Mouse (Mus musculus) c-Kit-positive CD71-negative TER-119-negative erythroid progenitor cells, embryonic 14.5 days (primary cell): Measurements from ENCODE around the gene Gm8165.
"Not testable (repeated sequence)": the region's sequence is repeated elsewhere in the genome, so short reads cannot be mapped to it uniquely, and the experiment has no call there.

Experiments
- DNase-seq: peaks from one replicate; pipeline ENCODE4 v3.0.0-alpha.2; 2013; ENCODE audit warnings: low read depth

Gene Gm8165

GRCm38 (mm10) chr14:43677099-43677498, at the start of gene Gm8165:
Gene Gm8165 (minus strand): TSS chr14:43677199.
- DNase-seq: not testable (repeated sequence)

- DNase-seq: not testable (repeated sequence)
Measured at GRCm38 (mm10) chr14:43697621-43698020, 20.6 kb upstream of the Gm8165 start, which contains the start of gene Gm7324. Gene Gm7324 (plus strand): TSS chr14:43697828.
